Mouse (Mus musculus): Measurements from ENCODE around the gene Moap1. TPM values are rescaled to one million over a fixed set of nuclear protein-coding genes. Genes with fewer than 3 reads are reported as not detected.

The Moap1 gene
- total RNA-seq, 2 experiments from 2014 or later = 4.8 to 5.5 TPM

- no peak for TF ChIP-seq CTCF (IDR thresholded peaks at IDR 0.05)
Measured at GRCm38 (mm10) chr12:102761668-102762067, 18.2 kb upstream of the Moap1 start.

DNA sequence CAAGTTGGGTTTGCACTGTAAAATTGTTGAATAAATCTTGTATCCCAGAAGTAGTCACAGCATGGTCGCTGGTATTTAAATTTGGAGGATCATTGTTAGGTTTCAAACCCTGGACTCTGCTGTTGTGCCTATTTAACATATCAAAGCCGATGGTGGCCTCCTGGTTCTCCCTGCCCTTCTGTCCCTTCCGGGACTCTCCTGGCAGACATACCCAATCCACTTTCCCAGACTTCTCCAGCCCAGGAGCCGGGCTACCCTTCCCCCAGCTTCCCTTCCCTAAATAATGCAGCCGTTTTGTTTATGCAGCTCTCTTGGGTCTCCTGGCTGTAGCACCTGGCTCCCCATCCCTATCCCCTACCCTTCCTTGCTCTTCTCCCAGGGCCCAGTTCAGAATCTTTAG is 15.5 kb upstream of the Moap1 start:
- H3K4me3 ChIP-seq = peak overlapping the region; percentile 98
- no peak for TF ChIP-seq CTCF (IDR thresholded peaks at IDR 0.05)
- no peak for DNase-seq
- intact Hi-C loops (cut with DNase I) = loop anchor here (5.0 kb wide), 1 partner anchor 118 kb away; the partner anchor contains the start of gene Btbd7
- H3K27ac ChIP-seq = peak overlapping the region; percentile 93

More at GRCm38 (mm10) chr12:102761668-102762067, 18.2 kb upstream of the Moap1 start:
- intact Hi-C loops (cut with DNase I) = no loop called here
- Histone ChIP-seq H3K27ac (no peak overlapping the region), H3K4me3 (no peak overlapping the region)
- no peak for DNase-seq

- intact Hi-C loops (cut with DNase I) = loop anchor here (5.0 kb wide), 1 partner anchor 119 kb away; the partner anchor contains the start of gene Btbd7
- Histone ChIP-seq H3K4me3 (peak within 1 kb of the TSS; percentile 98), H3K27ac (peak within 1 kb of the TSS; percentile 93)
- DNase-seq = no peak
- no peak for TF ChIP-seq CTCF (IDR thresholded peaks at IDR 0.05)
Measured at GRCm38 (mm10) chr12:102758403-102758756, 14.9 kb upstream of the Moap1 start, which contains the start of gene Gm20604. TSS of gene Gm20604 (minus strand) at chr12:102758672.

DNA sequence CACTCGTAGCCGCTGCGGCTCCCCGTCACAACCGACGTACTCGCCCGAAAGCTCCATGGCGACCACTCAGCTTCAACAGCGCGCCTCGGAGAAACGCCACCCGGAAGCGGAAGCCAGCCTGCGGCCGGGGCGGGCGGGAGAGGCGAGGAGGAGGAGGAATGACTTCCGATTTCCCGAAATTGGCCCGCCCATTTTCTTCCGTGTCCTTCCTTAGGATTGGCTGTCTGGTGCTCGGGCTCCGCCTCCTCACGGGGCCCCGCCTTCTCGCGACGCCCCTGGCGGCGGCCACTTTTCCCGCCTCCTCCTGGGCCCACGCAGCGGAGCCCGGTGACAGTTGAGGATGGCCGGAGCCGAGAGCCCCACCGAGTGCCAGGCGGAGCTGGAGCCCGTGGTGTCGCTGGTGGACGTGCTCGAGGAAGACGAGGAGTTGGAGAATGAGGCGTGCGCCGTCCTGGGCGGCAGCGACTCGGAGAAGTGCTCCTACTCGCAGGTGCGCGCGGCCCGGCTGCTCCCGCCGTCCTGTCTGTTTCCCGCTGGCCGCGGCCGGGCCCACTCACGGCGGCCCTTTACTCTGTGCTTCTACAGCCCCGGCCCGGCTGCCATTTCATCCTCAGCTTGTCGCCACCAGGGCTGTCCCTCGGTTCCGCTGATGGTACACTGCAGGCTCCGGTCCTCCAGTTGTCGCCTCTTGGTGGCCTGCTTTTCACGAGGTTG is 14.4 kb upstream of the Moap1 start, which contains the start of the genes Gm28051, Gon7 and Ubr7:
Gene Gm28051, minus strand, starts transcription at position 77 of the 714 bp plus-strand sequence.
Gene Gon7, minus strand, starts transcription at position 115 of the 714 bp plus-strand sequence.
Gene Ubr7, plus strand, starts transcription at position 279 of the 714 bp plus-strand sequence.
- peak; percentile 98 for DNase-seq
- peak; percentile 56 for TF ChIP-seq CTCF (IDR thresholded peaks at IDR 0.05)
- Histone ChIP-seq H3K27ac (peak within 1 kb of the TSS; percentile 93), H3K4me3 (peak within 1 kb of the TSS; percentile 98)
- intact Hi-C loops (cut with DNase I) = loop anchor here (5.0 kb wide), 1 partner anchor 119 kb away; the partner anchor contains the start of gene Btbd7

DNA sequence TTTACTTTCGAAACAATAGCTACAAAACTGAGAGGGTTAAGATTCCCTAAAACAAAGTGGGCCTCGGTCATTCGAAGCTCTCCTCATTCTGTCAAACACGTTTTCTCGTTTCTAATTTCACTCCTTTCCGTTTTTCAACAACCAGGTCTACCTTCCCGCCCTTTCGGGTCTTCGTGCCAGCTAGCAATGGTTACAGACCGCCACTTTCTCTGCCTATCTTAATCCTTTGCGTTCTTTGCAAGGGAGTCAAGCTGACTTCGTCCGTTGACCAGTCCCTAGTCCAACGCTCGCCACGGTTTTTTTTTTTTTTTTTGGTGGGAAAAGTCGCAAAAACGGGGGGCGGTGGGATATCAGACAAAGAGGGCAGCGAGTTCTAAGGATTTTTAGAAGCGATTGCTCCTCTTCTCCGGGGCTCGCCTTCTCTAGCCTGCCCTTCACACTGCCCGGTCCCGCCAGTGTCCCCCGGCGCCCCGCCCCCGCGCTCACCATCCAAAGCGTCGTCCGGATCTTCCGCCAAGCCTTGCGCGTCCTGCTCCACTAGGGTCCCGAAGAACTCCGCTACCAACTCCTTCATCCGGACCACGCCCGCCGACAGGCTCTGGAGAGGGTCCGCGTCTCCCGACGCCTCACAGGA is 13.7 kb upstream of the Moap1 start:
- Histone ChIP-seq H3K27ac (peak overlapping the region; percentile 93), H3K4me3 (peak overlapping the region; percentile 98)
- intact Hi-C loops (cut with DNase I) = loop anchor here (5.0 kb wide), 1 partner anchor 120 kb away; the partner anchor contains the start of gene Btbd7
- TF ChIP-seq CTCF (IDR thresholded peaks at IDR 0.05) = no peak
- no peak for DNase-seq

DNA sequence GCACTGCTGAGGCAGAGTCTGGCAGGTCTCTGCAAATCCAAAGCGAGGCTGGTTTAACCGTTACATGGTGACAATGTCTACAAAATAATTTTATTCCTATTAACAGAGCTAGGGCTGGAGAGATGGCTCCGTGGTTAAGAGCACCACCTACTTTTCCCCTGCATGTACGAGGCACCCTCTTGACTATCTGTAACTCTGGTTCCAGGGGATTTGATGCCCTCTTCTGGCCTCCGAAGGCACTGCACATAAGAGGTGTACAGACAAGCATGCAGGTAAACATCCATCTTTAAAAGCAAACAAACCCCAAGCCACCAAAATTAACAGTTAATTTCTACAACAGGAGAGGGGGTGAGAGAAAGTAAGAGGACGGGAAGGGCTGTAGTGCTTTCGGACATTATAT is 12.8 kb upstream of the Moap1 start:
- DNase-seq = no peak
- intact Hi-C loops (cut with DNase I) = loop anchor here (5.0 kb wide), 1 partner anchor 121 kb away; the partner anchor contains the start of gene Btbd7
- TF ChIP-seq CTCF (IDR thresholded peaks at IDR 0.05) = peak; percentile 24; the same call in 1 of the 2 replicates
- Histone ChIP-seq H3K27ac (no peak overlapping the region), H3K4me3 (peak overlapping the region; percentile 98)

GRCm38 (mm10) chr12:102748256-102748655 is 4.8 kb upstream of the Moap1 start:
- Histone ChIP-seq H3K4me3 (no peak overlapping the region), H3K27ac (no peak overlapping the region)
- TF ChIP-seq CTCF (IDR thresholded peaks at IDR 0.05) = no peak
- DNase-seq = no peak
- intact Hi-C loops (cut with DNase I) = no loop called here

DNA sequence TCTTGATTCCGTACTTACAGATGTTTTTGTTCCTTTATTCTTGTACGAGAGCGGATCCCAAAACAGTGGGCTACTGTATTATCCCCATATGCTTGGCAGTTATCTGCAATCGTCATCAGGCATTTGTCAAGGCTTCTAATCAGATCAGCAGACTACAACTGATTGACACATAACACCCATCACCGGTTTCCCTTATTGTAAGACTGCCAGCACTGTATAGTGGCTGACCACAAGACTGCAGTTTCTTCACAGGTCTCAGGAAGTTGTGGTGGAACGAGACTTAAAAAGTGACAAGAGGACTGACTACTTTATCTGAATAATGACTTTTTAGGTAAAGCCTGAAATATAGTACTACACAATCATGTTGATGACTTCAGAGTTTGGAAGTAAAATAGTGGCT is 1.4 kb upstream of the Moap1 start:
- no peak for DNase-seq
- intact Hi-C loops (cut with DNase I) = no loop called here
- TF ChIP-seq CTCF (IDR thresholded peaks at IDR 0.05) = no peak
- Histone ChIP-seq H3K4me3 (peak overlapping the region; percentile 89), H3K27ac (no peak overlapping the region)

DNA sequence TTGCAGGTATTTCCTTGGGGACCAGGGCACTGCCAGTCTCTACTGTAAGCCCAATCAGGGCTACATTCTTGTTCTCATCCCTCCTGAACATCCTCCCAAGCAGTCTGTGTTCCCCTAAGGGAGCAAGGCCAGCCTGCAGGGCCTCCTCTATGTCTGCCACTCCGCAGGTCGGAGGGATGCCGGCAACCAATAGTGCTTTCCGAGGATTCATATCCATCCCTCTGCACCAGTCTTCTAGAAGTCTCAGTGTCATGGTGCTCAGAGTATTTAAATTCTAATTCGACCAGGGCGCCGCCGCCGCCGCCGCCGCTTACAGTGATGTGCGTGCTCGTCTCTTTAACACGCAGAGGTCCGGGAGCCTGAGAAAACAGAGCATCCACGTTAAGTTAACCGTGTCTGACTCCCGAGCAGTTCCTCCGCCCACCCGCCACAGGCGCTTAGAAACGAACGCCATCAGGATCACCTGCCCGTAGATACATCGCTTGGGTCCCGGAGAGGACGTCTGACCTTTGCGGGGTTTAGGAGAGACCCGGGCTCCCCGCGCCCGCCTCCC is 349 bp downstream of the Moap1 start:
- Histone ChIP-seq H3K4me3 (peak overlapping the region; percentile 89), H3K27ac (peak overlapping the region; percentile 95)
- DNase-seq = no peak
- TF ChIP-seq CTCF (IDR thresholded peaks at IDR 0.05) = no peak
- intact Hi-C loops (cut with DNase I) = no loop called here

DNA sequence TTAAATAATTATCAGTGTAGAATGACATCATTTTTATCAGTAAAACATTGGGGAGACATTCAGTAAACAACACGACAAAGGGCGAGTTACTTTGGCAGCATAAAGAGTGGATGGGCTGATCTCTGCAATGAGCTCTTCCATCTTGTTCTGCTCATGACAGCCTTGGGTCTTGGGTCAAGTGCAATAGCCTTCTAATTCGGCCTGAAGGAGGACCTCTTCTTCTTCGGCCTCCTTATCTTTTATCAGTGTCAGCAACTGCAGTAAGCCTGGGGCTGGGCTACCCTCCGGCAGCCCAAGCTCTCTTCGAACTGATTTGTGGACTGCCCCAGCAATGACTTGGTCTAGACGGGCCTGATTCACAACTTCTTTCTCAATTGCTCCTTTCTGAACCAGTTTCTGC is 1.4 kb downstream of the Moap1 start:
- no peak for DNase-seq
- intact Hi-C loops (cut with DNase I) = no loop called here
- Histone ChIP-seq H3K27ac (no peak overlapping the region), H3K4me3 (no peak overlapping the region; the same call in 1 of the 2 replicates)
- TF ChIP-seq CTCF (IDR thresholded peaks at IDR 0.05) = no peak

DNA sequence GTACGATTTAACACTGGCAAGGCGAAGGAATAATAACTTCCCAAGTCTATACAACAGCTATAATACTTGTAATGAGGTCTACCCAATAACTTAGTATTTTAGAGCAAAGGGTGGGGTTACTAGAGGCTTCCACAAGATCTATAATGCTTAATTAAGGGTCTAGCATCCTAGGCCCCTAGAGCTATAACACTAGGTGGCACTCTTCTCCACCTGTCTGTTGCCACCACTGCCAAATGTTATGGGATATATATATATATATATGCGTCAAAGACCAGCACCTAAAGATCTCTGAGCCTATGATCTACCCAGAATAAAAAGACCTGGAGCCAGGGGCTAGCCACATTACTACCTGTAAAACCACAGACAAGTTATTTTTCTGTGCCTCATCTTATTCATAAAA is 3.2 kb downstream of the Moap1 start:
- DNase-seq = no peak
- Histone ChIP-seq H3K4me3 (no peak overlapping the region), H3K27ac (no peak overlapping the region)
- intact Hi-C loops (cut with DNase I) = loop anchor here (2.0 kb wide), 1 partner anchor 325 kb away; no protein-coding TSS in a partner anchor
- TF ChIP-seq CTCF (IDR thresholded peaks at IDR 0.05) = peak; percentile 63

DNA sequence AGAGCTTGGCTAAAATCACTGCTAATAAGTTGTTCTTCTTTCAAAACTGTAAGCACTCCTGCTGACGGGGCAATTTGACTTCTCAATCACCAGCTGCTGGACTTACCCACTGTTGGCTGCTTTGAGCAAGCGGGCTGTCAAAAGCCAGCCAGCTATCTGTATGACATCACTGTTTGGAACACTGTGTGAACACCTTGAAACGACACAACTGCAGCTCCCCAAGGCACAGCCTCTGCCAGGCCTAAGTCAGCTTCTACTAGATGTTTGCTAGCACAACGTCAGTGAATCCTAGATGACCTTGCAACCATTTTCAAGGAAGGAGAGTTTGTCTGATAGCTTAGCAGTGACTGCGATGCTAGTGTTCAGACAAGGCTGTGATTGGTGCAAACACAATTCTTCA is 4.4 kb downstream of the Moap1 start:
- intact Hi-C loops (cut with DNase I) = no loop called here
- Histone ChIP-seq H3K4me3 (no peak overlapping the region), H3K27ac (no peak overlapping the region)
- no peak for DNase-seq
- TF ChIP-seq CTCF (IDR thresholded peaks at IDR 0.05) = no peak

GRCm38 (mm10) chr12:102733381-102733780 is 10.1 kb downstream of the Moap1 start:
- DNase-seq = peak; percentile 62
- H3K27ac ChIP-seq = no peak overlapping the region
- H3K4me3 ChIP-seq = no peak overlapping the region
- intact Hi-C loops (cut with DNase I) = no loop called here
- TF ChIP-seq CTCF (IDR thresholded peaks at IDR 0.05) = peak; percentile 68

Data from gastrocnemius, adult 2 months (tissue).